ENCODE assay signal across 11 mouse cellular contexts in the genomic region with DNA sequence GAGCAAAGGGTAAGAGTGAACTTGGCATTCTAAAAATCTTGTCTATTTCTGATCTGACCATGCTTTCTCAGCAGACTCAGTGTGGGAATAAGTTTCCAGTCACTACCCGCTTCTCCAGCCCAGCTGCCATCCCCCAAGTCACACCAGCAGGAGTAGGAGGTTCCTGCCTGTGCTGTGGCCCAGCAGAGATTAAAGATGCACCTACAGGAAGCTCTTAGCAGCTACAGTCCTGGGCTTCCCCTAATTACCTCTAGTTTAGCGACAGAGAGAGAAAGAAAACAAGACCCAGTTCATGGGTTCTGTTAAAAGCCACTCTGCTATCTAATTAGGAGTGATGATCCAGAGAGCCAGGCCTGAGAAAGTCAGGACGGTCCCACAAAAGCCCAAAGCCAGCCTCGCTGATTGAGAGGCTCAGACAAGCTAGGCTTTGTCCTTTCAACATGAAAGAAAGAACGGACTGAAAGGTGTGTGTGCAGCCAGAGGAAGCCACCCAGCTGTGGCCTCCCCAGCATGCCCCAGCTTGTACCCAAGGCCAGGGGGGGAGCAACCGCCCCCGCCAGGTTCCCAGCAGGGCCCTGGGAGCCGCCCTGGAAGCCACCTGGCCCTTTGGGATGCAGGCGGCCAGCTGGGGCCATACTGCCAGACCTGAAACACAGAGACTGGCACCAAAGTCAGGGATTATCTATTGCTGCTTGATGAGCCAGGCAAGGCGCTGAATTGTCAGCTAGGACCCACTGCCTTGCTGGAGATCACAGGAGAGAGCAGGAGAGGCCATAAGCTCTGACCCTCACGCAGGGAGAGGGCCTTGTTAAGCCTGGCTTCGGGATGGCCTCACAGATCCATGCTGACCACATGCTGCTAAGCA. TPM values are rescaled to one million over a fixed set of nuclear protein-coding genes. Genes with fewer than 3 reads are reported as not detected.
A peak's percentile ranks its signal among the peaks of the same experiment; 100 is the strongest.
DNase-seq lines count a peak whose midpoint lies in the region; ATAC-seq and TF ChIP-seq lines count a peak whose summit lies in the region.
"Had no signal": no experiment of that assay in that cellular context is flagged by ENCODE, and none has a peak within 500 bp of the region (broad histone marks: within the 10 kb centered on the region; RNA-seq: fewer than 3 reads in every experiment).

No protein-coding gene starts in this region.

- no peak for ATAC-seq in heart, embryonic 16.5 days (replicated peaks; ENCODE audit: extremely low read depth, insufficient read depth, low FRiP score)
- ATAC-seq in midbrain, embryonic 13.5 days: no peak

- no peak for DNase-seq in heart, postnatal 10 days
- no peak for DNase-seq in hindbrain, embryonic 10.5 days (ENCODE audit: low spot score)
- no peak for DNase-seq in right cerebral cortex, adult 18-20 months
- no peak for DNase-seq in left cerebral cortex, adult 18-20 months (ENCODE audit: low spot score in 2 of 2)
- DNase-seq in spleen, postnatal 4 days (ENCODE audit: low spot score in 2 of 2): no peak
- DNase-seq: cerebellum, adult 8-10 months; kidney, adult 2 months had no signal

- H3K9ac ChIP-seq in heart, embryonic 16.5 days (ENCODE audit: low read length): peak overlapping the region; percentile 86
- H3K9ac ChIP-seq in midbrain, embryonic 13.5 days (replicated peaks): no peak overlapping the region; the same call in 1 of the 2 replicates

- TF ChIP-seq CTCF in E14TG2a.4 (conservative IDR thresholded peaks at IDR 0.05; ENCODE audit: low read length): no peak

- no peaks in the 10 kb centered on the region for H3K9me3 ChIP-seq in heart, embryonic 16.5 days (replicated peaks; ENCODE audit: control insufficient read depth, low read length)
- H3K9me3 ChIP-seq in E14TG2a.4 (ENCODE audit: low read length): no peaks in the 10 kb centered on the region
- H3K9me3 ChIP-seq in hindbrain, embryonic 10.5 days: no peaks in the 10 kb centered on the region
- no peaks in the 10 kb centered on the region for H3K9me3 ChIP-seq in midbrain, embryonic 13.5 days

- WGBS in heart, embryonic 16.5 days: 25% methylated on average over 12 of the region's 12 CpGs
- 3% methylated on average over 12 of the region's 12 CpGs for WGBS in hindbrain, embryonic 10.5 days
- 8% methylated on average over 12 of the region's 12 CpGs for WGBS in midbrain, embryonic 13.5 days

- peak overlapping the region; percentile 90 for H3K4me2 ChIP-seq in heart, embryonic 16.5 days (ENCODE audit: low read depth, low read length)
- H3K4me2 ChIP-seq in midbrain, embryonic 13.5 days (replicated peaks): peak overlapping the region; percentile 83

- H3K4me1 ChIP-seq in heart, embryonic 16.5 days (ENCODE audit: control insufficient read depth, insufficient read depth, low read length): peaks cover 47% of the 10 kb centered on the region
- peaks cover 75% of the 10 kb centered on the region for H3K4me1 ChIP-seq in E14TG2a.4 (replicated peaks; ENCODE audit: low read depth, low read length)
- H3K4me1 ChIP-seq in hindbrain, embryonic 10.5 days (replicated peaks): peaks cover 92% of the 10 kb centered on the region
- peaks cover 72% of the 10 kb centered on the region for H3K4me1 ChIP-seq in midbrain, embryonic 13.5 days (replicated peaks)

- peak overlapping the region; percentile 94 for H3K27ac ChIP-seq in heart, embryonic 16.5 days (ENCODE audit: low read length)
- H3K27ac ChIP-seq in hindbrain, embryonic 10.5 days: peak overlapping the region; percentile 56
- H3K27ac ChIP-seq in midbrain, embryonic 13.5 days: peak overlapping the region; percentile 48; the same call in 1 of the 2 replicates

- intact Hi-C loops in heart, postnatal 10 days (cut with DNase I): loop anchor here (5.0 kb wide), 1 partner anchor 75 kb away; no protein-coding TSS in a partner anchor

- H3K27me3 ChIP-seq in heart, embryonic 16.5 days (ENCODE audit: control insufficient read depth, insufficient read depth, low read length): peaks cover 28% of the 10 kb centered on the region
- H3K27me3 ChIP-seq in E14TG2a.4 (ENCODE audit: insufficient read depth, low read length): peaks cover 97% of the 10 kb centered on the region
- peaks cover 100% of the 10 kb centered on the region for H3K27me3 ChIP-seq in hindbrain, embryonic 10.5 days (ENCODE audit: insufficient read depth, poor library complexity, severe bottlenecking)
- H3K27me3 ChIP-seq in midbrain, embryonic 13.5 days: peaks cover 85% of the 10 kb centered on the region

- no peaks in the 10 kb centered on the region for H3K36me3 ChIP-seq in heart, embryonic 16.5 days (ENCODE audit: control insufficient read depth, insufficient read depth)
- H3K36me3 ChIP-seq in E14TG2a.4 (ENCODE audit: insufficient read depth, low read length): no peaks in the 10 kb centered on the region
- no peaks in the 10 kb centered on the region for H3K36me3 ChIP-seq in hindbrain, embryonic 10.5 days
- no peaks in the 10 kb centered on the region for H3K36me3 ChIP-seq in midbrain, embryonic 13.5 days
- H3K36me3 ChIP-seq: G1E had no signal

- H3K4me3 ChIP-seq in heart, embryonic 16.5 days (ENCODE audit: low read length): peak overlapping the region; percentile 79
- H3K4me3 ChIP-seq in E14TG2a.4 (replicated peaks; ENCODE audit: low read length): peak overlapping the region; percentile 8; the same call in 1 of the 2 replicates
- peak overlapping the region; percentile 63 for H3K4me3 ChIP-seq in hindbrain, embryonic 10.5 days
- H3K4me3 ChIP-seq in midbrain, embryonic 13.5 days (replicated peaks): peak overlapping the region; percentile 47; the same call in 1 of the 2 replicates

RNA-seq across cellular contexts. Expression of gene Bmp7, which starts 2.6 kb away (rescaled TPM):
- polyA plus RNA-seq in heart, embryonic 16.5 days (2015; fragmentation: Nextera tagmentation; extraction: Ambion mirVana): 32.8 and 33.3 TPM in 2 replicates
- 1 to 10 TPM; 4.0 to 4.6 TPM for total RNA-seq in heart, postnatal 10 days (2021)
- polyA plus RNA-seq in hindbrain, embryonic 10.5 days (2016; fragmentation: Nextera tagmentation; extraction: Ambion mirVana): 12.9 and 14.8 TPM in 2 replicates
- polyA plus RNA-seq in midbrain, embryonic 13.5 days (2015; fragmentation: Nextera tagmentation; extraction: Ambion mirVana): 9.1 and 12.6 TPM in 2 replicates
- total RNA-seq in left cerebral cortex, adult 18-20 months (2021): 10 to 100 TPM; 12.8 to 13.9 TPM
- polyA plus RNA-seq: G1E had no signal

RNA-seq across cellular contexts. Expression of gene Spo11, which starts 39.9 kb away (rescaled TPM):
- polyA plus RNA-seq in heart, embryonic 16.5 days (2015; fragmentation: Nextera tagmentation; extraction: Ambion mirVana): 0.69 and 1.6 TPM in 2 replicates
- total RNA-seq in heart, postnatal 10 days (2021): not detected
- polyA plus RNA-seq in hindbrain, embryonic 10.5 days (2016; fragmentation: Nextera tagmentation; extraction: Ambion mirVana): 0.47 and 0.49 TPM in 2 replicates
- 0.53 and 0.61 TPM in 2 replicates for polyA plus RNA-seq in midbrain, embryonic 13.5 days (2015; fragmentation: Nextera tagmentation; extraction: Ambion mirVana)
- under 1 TPM; 0.23 to 0.28 TPM for total RNA-seq in left cerebral cortex, adult 18-20 months (2021)
- total RNA-seq: G1E had no signal
- polyA plus RNA-seq: G1E had no signal

Comparison
In these comparisons a context has a peak if more than half of its experiments do, and no peak if none do; other contexts are left out.
1. H3K4me3 ChIP-seq: peak in every context shown above with its lines; median percentile 79 in heart, embryonic 16.5 days; 63 in hindbrain, embryonic 10.5 days; 47 in midbrain, embryonic 13.5 days; 8 in E14TG2a.4.